Mouse (Mus musculus): Measurements from ENCODE around the gene Ppp4r2. TPM values are rescaled to one million over a fixed set of nuclear protein-coding genes. Genes with fewer than 3 reads are reported as not detected.
A peak's percentile ranks its signal among the peaks of the same experiment; 100 is the strongest.

Ppp4r2 gene
- total and polyA plus RNA-seq, 3 experiments: 9.7 to 46.7 (median 46.0) TPM

DNA sequence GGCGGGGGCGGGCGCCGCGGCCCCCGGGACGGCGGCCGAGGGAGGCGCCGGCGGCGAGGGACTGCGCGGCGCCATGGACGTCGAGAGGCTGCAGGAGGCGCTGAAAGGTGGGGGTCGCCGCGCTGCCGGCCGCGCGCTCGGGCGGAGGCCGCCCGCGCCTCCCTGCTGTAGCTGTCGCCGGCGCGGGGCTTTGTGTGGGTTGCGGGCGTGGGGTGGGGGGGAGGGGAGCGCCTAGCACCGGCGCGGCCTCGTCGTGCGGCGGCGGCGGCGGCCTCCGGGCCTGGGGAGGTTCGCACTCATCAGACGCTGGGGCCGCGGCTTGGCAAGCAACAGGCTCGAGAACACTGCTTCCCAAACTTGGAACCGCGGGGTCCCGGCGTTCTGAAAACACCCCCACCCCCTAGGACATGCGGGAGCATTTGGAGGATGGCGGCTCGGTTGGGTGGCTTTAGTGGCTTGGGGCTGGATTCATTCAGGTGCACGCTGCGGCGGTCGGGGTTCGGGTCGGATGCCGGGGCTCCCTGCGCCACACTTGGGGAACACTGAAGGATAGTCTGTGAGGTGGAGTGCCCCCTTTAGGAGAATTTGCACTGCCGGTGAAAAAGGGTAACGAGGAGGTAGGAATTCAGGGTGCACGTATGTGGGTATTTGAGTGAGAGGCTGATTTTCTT lies 524 bp downstream of the Ppp4r2 start:
- intact Hi-C loops (cut with DNase I): loop anchor here (5.0 kb wide), 1 partner anchor 157 kb away; no protein-coding TSS in a partner anchor

GRCm38 (mm10) chr6:100834489-100835160 lies 1.2 kb downstream of the Ppp4r2 start:
- peaks cover 34% of the 10 kb centered on the region for H3K36me3 ChIP-seq (ENCODE audit: control insufficient read depth, insufficient read depth, low read length)
- no peak overlapping the region for H3K9ac ChIP-seq (ENCODE audit: low read depth, low read length)
- H3K79me2 ChIP-seq (replicated peaks; ENCODE audit: control insufficient read depth, insufficient read depth, low read length): peaks cover 4% of the 10 kb centered on the region
- DNase-seq: no peak
- WGBS: 34% methylated on average over 9 of the region's 9 CpGs
- H3K4me1 ChIP-seq (ENCODE audit: control insufficient read depth, insufficient read depth, low read length): peaks cover 2% of the 10 kb centered on the region
- peak overlapping the region; percentile 79 for H3K27ac ChIP-seq
- H3K27me3 ChIP-seq (ENCODE audit: control insufficient read depth, insufficient read depth, low read length): no peaks in the 10 kb centered on the region
- TF ChIP-seq EP300 (IDR thresholded peaks at IDR 0.05; ENCODE audit: insufficient read depth, low read depth, low read length) (no peak), CTCF (IDR thresholded peaks at IDR 0.05) (no peak), POLR2A (IDR thresholded peaks at IDR 0.05; ENCODE audit: insufficient read depth, low read depth, low read length) (no peak)
- intact Hi-C loops (cut with DNase I): loop anchor here (5.0 kb wide), 1 partner anchor 157 kb away; no protein-coding TSS in a partner anchor
- peak overlapping the region; percentile 83 for H3K4me3 ChIP-seq

More for the DNA sequence above, 524 bp downstream of the Ppp4r2 start:
- no peaks in the 10 kb centered on the region for H3K27me3 ChIP-seq (ENCODE audit: control insufficient read depth, insufficient read depth, low read length)
- DNase-seq: peak; percentile 64 to 68
- peaks cover 4% of the 10 kb centered on the region for H3K79me2 ChIP-seq (replicated peaks; ENCODE audit: control insufficient read depth, insufficient read depth, low read length)
- peak overlapping the region; percentile 83 for H3K4me3 ChIP-seq
- TF ChIP-seq POLR2A (IDR thresholded peaks at IDR 0.05; ENCODE audit: insufficient read depth, low read depth, low read length) (no peak), CTCF (IDR thresholded peaks at IDR 0.05) (peak; percentile 56), EP300 (IDR thresholded peaks at IDR 0.05; ENCODE audit: insufficient read depth, low read depth, low read length) (no peak)
- peaks cover 2% of the 10 kb centered on the region for H3K4me1 ChIP-seq (ENCODE audit: control insufficient read depth, insufficient read depth, low read length)
- H3K9ac ChIP-seq (ENCODE audit: low read depth, low read length): peak overlapping the region; percentile 91
- under 1% methylated on average over 67 of the region's 72 CpGs for WGBS
- H3K36me3 ChIP-seq (ENCODE audit: control insufficient read depth, insufficient read depth, low read length): peaks cover 30% of the 10 kb centered on the region
- peak overlapping the region; percentile 79 for H3K27ac ChIP-seq

DNA sequence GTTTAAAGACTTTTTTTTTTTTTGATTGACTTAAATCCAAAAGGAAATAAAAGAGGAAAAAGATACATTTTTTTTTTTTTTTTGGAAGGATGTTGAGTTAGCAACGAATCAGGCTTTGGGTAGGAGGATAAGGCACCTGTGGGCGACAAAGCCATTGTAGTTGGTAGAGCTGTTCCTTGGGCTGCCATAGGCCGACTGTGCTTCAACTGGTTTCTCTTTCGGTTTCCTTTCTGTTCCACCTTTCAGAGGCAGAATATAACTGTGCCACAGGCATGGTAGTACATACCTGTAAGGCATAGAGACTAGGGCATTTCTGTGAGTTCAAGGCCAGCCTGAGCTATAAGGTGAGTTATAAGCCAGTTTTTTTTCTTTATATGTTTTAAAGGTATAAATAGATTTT lies 11.6 kb downstream of the Ppp4r2 start:
- intact Hi-C loops (cut with DNase I): no loop called here
- TF ChIP-seq EP300 (IDR thresholded peaks at IDR 0.05; ENCODE audit: insufficient read depth, low read depth, low read length): no peak
- no peak for TF ChIP-seq POLR2A (IDR thresholded peaks at IDR 0.05; ENCODE audit: insufficient read depth, low read depth, low read length)
- no peak for TF ChIP-seq CTCF (IDR thresholded peaks at IDR 0.05)
- H3K79me2 ChIP-seq (replicated peaks; ENCODE audit: control insufficient read depth, insufficient read depth, low read length): peaks cover 7% of the 10 kb centered on the region
- no peaks in the 10 kb centered on the region for H3K27me3 ChIP-seq (ENCODE audit: control insufficient read depth, insufficient read depth, low read length)
- 76% methylated on average over 4 of the region's 4 CpGs for whole genome bisulfite sequencing
- DNase-seq: no peak
- no peak overlapping the region for H3K27ac ChIP-seq
- peaks cover 4% of the 10 kb centered on the region for H3K4me1 ChIP-seq (ENCODE audit: control insufficient read depth, insufficient read depth, low read length)
- peaks cover 45% of the 10 kb centered on the region for H3K36me3 ChIP-seq (ENCODE audit: control insufficient read depth, insufficient read depth, low read length)
- H3K4me3 ChIP-seq: no peak overlapping the region
- H3K9ac ChIP-seq (ENCODE audit: low read depth, low read length): no peak overlapping the region

DNA sequence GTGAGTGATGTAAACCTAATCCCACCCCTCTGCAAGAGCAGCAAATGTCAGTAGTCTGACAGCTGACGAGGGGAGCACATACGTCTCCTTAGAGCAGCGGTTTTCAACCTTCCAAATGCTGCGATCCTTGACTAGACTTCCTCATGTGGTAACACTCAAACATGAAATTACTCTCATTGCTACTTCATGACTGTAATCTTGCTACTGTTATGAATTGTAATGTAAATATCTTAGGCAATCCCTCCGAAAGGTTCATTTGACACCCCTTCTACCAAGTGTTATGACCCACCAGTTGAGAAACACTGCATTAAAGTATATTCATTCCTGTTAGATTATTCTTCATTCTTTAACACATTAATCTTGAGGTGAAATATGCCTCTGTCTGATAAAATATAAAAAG lies 13.8 kb downstream of the Ppp4r2 start:
- Histone ChIP-seq H3K9ac (ENCODE audit: low read depth, low read length) (no peak overlapping the region), H3K79me2 (replicated peaks; ENCODE audit: control insufficient read depth, insufficient read depth, low read length) (peaks cover 2% of the 10 kb centered on the region), H3K27ac (no peak overlapping the region), H3K4me3 (no peak overlapping the region), H3K27me3 (ENCODE audit: control insufficient read depth, insufficient read depth, low read length) (no peaks in the 10 kb centered on the region), H3K4me1 (ENCODE audit: control insufficient read depth, insufficient read depth, low read length) (peaks cover 13% of the 10 kb centered on the region), H3K36me3 (ENCODE audit: control insufficient read depth, insufficient read depth, low read length) (peaks cover 38% of the 10 kb centered on the region)
- DNase-seq: no peak
- intact Hi-C loops (cut with DNase I): no loop called here
- WGBS: 88% methylated on average over 5 of the region's 5 CpGs
- no peak for TF ChIP-seq CTCF (IDR thresholded peaks at IDR 0.05)

GRCm38 (mm10) chr6:100848682-100849375 lies 15.4 kb downstream of the Ppp4r2 start:
- Histone ChIP-seq H3K9ac (ENCODE audit: low read depth, low read length) (no peak overlapping the region), H3K79me2 (replicated peaks; ENCODE audit: control insufficient read depth, insufficient read depth, low read length) (no peaks in the 10 kb centered on the region; the same call in none of the 2 replicates), H3K4me3 (no peak overlapping the region), H3K4me1 (ENCODE audit: control insufficient read depth, insufficient read depth, low read length) (peaks cover 13% of the 10 kb centered on the region), H3K27me3 (ENCODE audit: control insufficient read depth, insufficient read depth, low read length) (no peaks in the 10 kb centered on the region), H3K36me3 (ENCODE audit: control insufficient read depth, insufficient read depth, low read length) (peaks cover 31% of the 10 kb centered on the region), H3K27ac (no peak overlapping the region)
- intact Hi-C loops (cut with DNase I): no loop called here
- TF ChIP-seq POLR2A (IDR thresholded peaks at IDR 0.05; ENCODE audit: insufficient read depth, low read depth, low read length) (no peak), CTCF (IDR thresholded peaks at IDR 0.05) (no peak), EP300 (IDR thresholded peaks at IDR 0.05; ENCODE audit: insufficient read depth, low read depth, low read length) (no peak)
- 69% methylated on average over 9 of the region's 9 CpGs for WGBS
- no peak for DNase-seq
